Mouse (Mus musculus): ENCODE data around the gene Kcnk1. TPM values are rescaled to one million over a fixed set of nuclear protein-coding genes. Genes with fewer than 3 reads are reported as not detected.

The Kcnk1 gene
- total and polyA plus RNA-seq, 3 experiments, result not detected

DNA sequence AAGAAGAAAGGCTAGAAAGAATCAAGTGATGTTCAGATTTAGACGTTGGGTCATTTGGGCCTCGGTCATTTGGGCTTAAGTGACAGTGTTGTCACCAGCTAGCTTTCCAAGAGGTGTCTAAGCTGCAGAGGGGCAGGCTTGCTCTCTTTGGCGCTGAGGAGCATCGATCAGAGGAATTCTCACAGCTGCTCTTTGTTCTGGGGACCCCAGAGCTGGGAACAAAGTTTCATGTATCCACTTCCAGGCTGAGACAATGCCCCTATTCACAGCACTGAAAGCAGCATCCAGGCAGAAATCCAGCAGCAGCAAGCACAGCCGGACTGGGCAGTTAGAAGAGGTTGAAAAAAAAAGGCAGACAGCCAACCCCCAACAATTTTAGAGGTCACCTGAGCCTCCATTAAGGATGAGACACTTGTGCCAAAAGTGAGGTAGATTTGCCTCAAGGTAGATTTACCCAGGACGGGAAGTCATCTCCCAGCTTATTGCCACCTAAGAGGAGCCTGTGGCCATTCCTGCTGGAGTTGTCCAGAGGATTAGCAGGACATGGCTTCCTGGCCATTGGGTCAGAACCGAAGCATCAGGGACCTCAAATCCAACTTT, 78.3 kb downstream of the Kcnk1 start:
- in situ Hi-C loops (cut with MboI; ENCODE audit: low pct_ligation_motif_present, low pct_unique_long_range_greater_than_20kb, low sequenced_read_pairs) (loop anchor here (10.0 kb wide), 1 partner anchor 118 kb away; no protein-coding TSS in a partner anchor), dilution Hi-C loops (cut with MboI; ENCODE audit: extremely low pct_ligation_motif_present, extremely low pct_unique_long_range_greater_than_20kb, low sequenced_read_pairs) (no loop called here)
- H3K9ac ChIP-seq (ENCODE audit: insufficient read depth, low read depth), result no peak overlapping the region
- no peak overlapping the region for H3K4me2 ChIP-seq (ENCODE audit: insufficient read depth, low read depth, poor library complexity, severe bottlenecking)
- H3K27me3 ChIP-seq (replicated peaks), result peaks cover 76% of the 10 kb centered on the region
- H3K9me3 ChIP-seq (replicated peaks; ENCODE audit: low read length), result no peaks in the 10 kb centered on the region
- DNase-seq (ENCODE audit: extremely low read depth), result no peak
- no peaks in the 10 kb centered on the region for H3K79me2 ChIP-seq (replicated peaks; ENCODE audit: control insufficient read depth, extremely low read depth, insufficient read depth, poor library complexity, severe bottlenecking)
- no peak overlapping the region for H3K27ac ChIP-seq (ENCODE audit: insufficient read depth, low read depth)
- H3K4me3 ChIP-seq (replicated peaks in 1 of 3; ENCODE audit: low read depth in 2 of 3, low read length in 2 of 3, poor library complexity in 1 of 3), result no peak overlapping the region
- no peaks in the 10 kb centered on the region for H3K36me3 ChIP-seq (replicated peaks in 1 of 2; ENCODE audit: control insufficient read depth in 1 of 2, insufficient read depth in 1 of 2, low read length in 1 of 2)
- H3K4me1 ChIP-seq (ENCODE audit: control insufficient read depth in 1 of 2, insufficient read depth in 2 of 2), result no peaks in the 10 kb centered on the region
- TF ChIP-seq ZNF384 (IDR thresholded peaks at IDR 0.05; ENCODE audit: low read depth, low read length) (no peak), RCOR1 (conservative IDR thresholded peaks at IDR 0.05; ENCODE audit: low read depth, low read length) (no peak)

GRCm38 (mm10) chr8:126074111-126074510, 79.1 kb downstream of the Kcnk1 start:
- TF ChIP-seq RAD21 (IDR thresholded peaks at IDR 0.05; ENCODE audit: low read depth, low read length) (no peak), UBTF (IDR thresholded peaks at IDR 0.05; ENCODE audit: low read depth, low read length) (no peak), RCOR1 (conservative IDR thresholded peaks at IDR 0.05; ENCODE audit: low read depth, low read length) (no peak), SIN3A (IDR thresholded peaks at IDR 0.05; ENCODE audit: low read length) (no peak), EP300 (IDR thresholded peaks at IDR 0.05; ENCODE audit: low read length) (no peak), ELF1 (IDR thresholded peaks at IDR 0.05; ENCODE audit: low read depth, low read length) (no peak), IRF4 (IDR thresholded peaks at IDR 0.05; ENCODE audit: low read depth, low read length) (no peak), USF1 (IDR thresholded peaks at IDR 0.05; ENCODE audit: low read depth, low read length) (no peak)
- Histone ChIP-seq H3K4me3 (replicated peaks in 1 of 3; ENCODE audit: low read depth in 2 of 3, low read length in 2 of 3, poor library complexity in 1 of 3) (no peak overlapping the region), H3K27me3 (replicated peaks) (peaks cover 74% of the 10 kb centered on the region), H3K79me2 (replicated peaks; ENCODE audit: control insufficient read depth, extremely low read depth, insufficient read depth, poor library complexity, severe bottlenecking) (no peaks in the 10 kb centered on the region), H3K4me2 (ENCODE audit: insufficient read depth, low read depth, poor library complexity, severe bottlenecking) (no peak overlapping the region), H3K27ac (ENCODE audit: insufficient read depth, low read depth) (no peak overlapping the region), H3K4me1 (ENCODE audit: control insufficient read depth in 1 of 2, insufficient read depth in 2 of 2) (no peaks in the 10 kb centered on the region), H3K9me3 (replicated peaks; ENCODE audit: low read length) (no peaks in the 10 kb centered on the region), H3K9ac (ENCODE audit: insufficient read depth, low read depth) (no peak overlapping the region), H3K36me3 (replicated peaks in 1 of 2; ENCODE audit: control insufficient read depth in 1 of 2, insufficient read depth in 1 of 2, low read length in 1 of 2) (no peaks in the 10 kb centered on the region)
- DNase-seq (ENCODE audit: extremely low read depth), result no peak
- dilution Hi-C loops (cut with MboI; ENCODE audit: extremely low pct_ligation_motif_present, extremely low pct_unique_long_range_greater_than_20kb, low sequenced_read_pairs) (no loop called here), in situ Hi-C loops (cut with MboI; ENCODE audit: low pct_ligation_motif_present, low pct_unique_long_range_greater_than_20kb, low sequenced_read_pairs) (loop anchor here (10.0 kb wide), 1 partner anchor 119 kb away; no protein-coding TSS in a partner anchor)

DNA sequence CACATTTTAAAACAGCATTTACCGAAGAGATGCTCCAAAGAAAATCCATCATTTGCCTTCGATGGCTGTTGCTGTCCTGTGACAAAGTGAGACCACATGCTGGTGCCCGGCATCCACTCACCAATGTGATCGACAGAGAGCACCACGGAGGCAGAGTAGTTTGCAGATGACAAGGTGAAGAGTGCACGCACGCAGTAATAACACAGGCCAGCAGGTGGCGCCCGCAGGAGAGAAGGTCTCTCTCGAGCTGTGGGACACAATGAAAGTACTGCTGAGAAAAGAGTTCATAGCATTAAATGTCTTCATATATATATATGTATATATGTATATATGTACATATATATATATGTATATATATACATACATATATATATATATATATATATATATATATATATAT, 80.4 kb downstream of the Kcnk1 start:
- H3K36me3 ChIP-seq (replicated peaks in 1 of 2; ENCODE audit: control insufficient read depth in 1 of 2, insufficient read depth in 1 of 2, low read length in 1 of 2), result no peaks in the 10 kb centered on the region
- no peaks in the 10 kb centered on the region for H3K79me2 ChIP-seq (replicated peaks; ENCODE audit: control insufficient read depth, extremely low read depth, insufficient read depth, poor library complexity, severe bottlenecking)
- H3K4me1 ChIP-seq (ENCODE audit: control insufficient read depth in 1 of 2, insufficient read depth in 2 of 2), result no peaks in the 10 kb centered on the region
- DNase-seq (ENCODE audit: extremely low read depth), result peak; percentile 53
- in situ Hi-C loops (cut with MboI; ENCODE audit: low pct_ligation_motif_present, low pct_unique_long_range_greater_than_20kb, low sequenced_read_pairs) (loop anchor here (10.0 kb wide), 1 partner anchor 121 kb away; no protein-coding TSS in a partner anchor), dilution Hi-C loops (cut with MboI; ENCODE audit: extremely low pct_ligation_motif_present, extremely low pct_unique_long_range_greater_than_20kb, low sequenced_read_pairs) (no loop called here)
- no peak overlapping the region for H3K27ac ChIP-seq (ENCODE audit: insufficient read depth, low read depth)
- H3K27me3 ChIP-seq (replicated peaks), result peaks cover 81% of the 10 kb centered on the region
- H3K4me3 ChIP-seq (replicated peaks in 1 of 3; ENCODE audit: low read depth in 2 of 3, low read length in 2 of 3, poor library complexity in 1 of 3), result no peak overlapping the region
- no peak overlapping the region for H3K4me2 ChIP-seq (ENCODE audit: insufficient read depth, low read depth, poor library complexity, severe bottlenecking)
- TF ChIP-seq TBP (conservative IDR thresholded peaks at IDR 0.05; ENCODE audit: low read depth, low read length) (no peak), ZNF384 (IDR thresholded peaks at IDR 0.05; ENCODE audit: low read depth, low read length) (no peak), RAD21 (IDR thresholded peaks at IDR 0.05; ENCODE audit: low read depth, low read length) (peak; percentile 28), PAX5 (IDR thresholded peaks at IDR 0.05; ENCODE audit: low read length) (no peak), ELF1 (IDR thresholded peaks at IDR 0.05; ENCODE audit: low read depth, low read length) (no peak), NRF1 (IDR thresholded peaks at IDR 0.05; ENCODE audit: low read depth, low read length) (no peak), USF1 (IDR thresholded peaks at IDR 0.05; ENCODE audit: low read depth, low read length) (no peak), POLR2AphosphoS2 (IDR thresholded peaks at IDR 0.05; ENCODE audit: low read depth, low read length) (no peak), TCF12 (IDR thresholded peaks at IDR 0.05; ENCODE audit: low read depth, low read length) (no peak), POLR2A (IDR thresholded peaks at IDR 0.05; ENCODE audit: low read depth, low read length) (no peak), MEF2A (IDR thresholded peaks at IDR 0.05; ENCODE audit: borderline replicate concordance, low read depth, low read length) (no peak), HCFC1 (IDR thresholded peaks at IDR 0.05; ENCODE audit: low read depth, low read length) (no peak), JUND (conservative IDR thresholded peaks at IDR 0.05; ENCODE audit: low read depth, low read length) (no peak), NELFE (IDR thresholded peaks at IDR 0.05; ENCODE audit: low read depth, low read length) (no peak), SMC3 (IDR thresholded peaks at IDR 0.05; ENCODE audit: low read depth, low read length) (peak; percentile 52), SIN3A (IDR thresholded peaks at IDR 0.05; ENCODE audit: low read length) (no peak), MAFK (IDR thresholded peaks at IDR 0.05; ENCODE audit: insufficient replicate concordance, low read length) (no peak), CTCF (conservative IDR thresholded peaks at IDR 0.05 in 1 of 2, IDR thresholded peaks at IDR 0.05 in 1 of 2; ENCODE audit: low read depth in 2 of 2, low read length in 2 of 2) (peak; percentile 66 to 77), KAT2A (IDR thresholded peaks at IDR 0.05; ENCODE audit: insufficient replicate concordance, low read length) (no peak), MAX (IDR thresholded peaks at IDR 0.05; ENCODE audit: low read length) (no peak)
- no peak overlapping the region for H3K9ac ChIP-seq (ENCODE audit: insufficient read depth, low read depth)
- H3K9me3 ChIP-seq (replicated peaks; ENCODE audit: low read length), result no peaks in the 10 kb centered on the region

Measured in CH12.LX (cell line).